Mouse (Mus musculus) gastrocnemius, postnatal 25 days (tissue): ENCODE results near the gene Auts2. TPM values are rescaled to one million over a fixed set of nuclear protein-coding genes. Genes with fewer than 3 reads are reported as not detected.

Experiments used
- DNase-seq: peaks from one replicate; pipeline ENCODE4 v3.0.0; 2022
- total RNA-seq, 2 experiments: library from RNA; stranded (reverse); gene quantifications; 1 replicate in 1 of 2; 2 replicates in 1 of 2; pipeline ENCODE4 v1.2.3; 2021

The Auts2 gene
- total RNA-seq, 2 experiments from 2014 or later = 13.4 to 35.1 TPM

DNA sequence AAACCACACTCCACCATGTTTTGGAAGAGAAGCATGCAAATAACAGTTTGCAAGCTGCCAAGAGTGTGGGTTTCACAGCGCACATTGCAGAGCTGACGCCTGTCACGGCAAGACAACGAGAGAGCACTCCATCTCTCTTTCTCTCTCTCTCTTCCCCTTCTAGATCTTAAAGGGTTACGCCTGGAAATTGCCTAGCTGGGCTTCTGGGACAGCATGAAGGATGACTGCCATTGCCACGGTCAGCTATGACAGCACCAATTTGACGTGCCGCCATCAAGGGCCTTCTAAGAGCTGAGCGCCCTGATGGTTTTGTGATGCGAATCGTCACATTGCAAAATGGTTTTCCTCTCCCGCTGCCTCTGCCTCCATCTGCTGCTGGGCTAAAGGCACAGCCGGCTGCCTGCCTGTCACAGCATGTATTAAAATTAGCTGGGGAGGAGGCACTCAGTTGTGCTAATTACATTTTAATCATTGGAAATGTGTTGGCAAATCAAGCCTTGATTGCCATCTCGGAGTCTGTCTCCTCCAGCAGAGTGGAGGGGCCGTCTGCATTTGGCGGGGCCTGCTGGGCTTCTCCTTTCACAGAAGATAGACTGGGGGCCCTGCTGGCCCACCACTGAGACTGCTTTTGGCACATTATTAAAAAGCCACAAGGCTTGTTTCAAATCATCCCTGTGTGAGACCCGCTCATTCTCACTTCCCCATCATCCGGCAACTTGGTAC, 748.6 kb downstream of the Auts2 start:
- DNase-seq = no peak

DNA sequence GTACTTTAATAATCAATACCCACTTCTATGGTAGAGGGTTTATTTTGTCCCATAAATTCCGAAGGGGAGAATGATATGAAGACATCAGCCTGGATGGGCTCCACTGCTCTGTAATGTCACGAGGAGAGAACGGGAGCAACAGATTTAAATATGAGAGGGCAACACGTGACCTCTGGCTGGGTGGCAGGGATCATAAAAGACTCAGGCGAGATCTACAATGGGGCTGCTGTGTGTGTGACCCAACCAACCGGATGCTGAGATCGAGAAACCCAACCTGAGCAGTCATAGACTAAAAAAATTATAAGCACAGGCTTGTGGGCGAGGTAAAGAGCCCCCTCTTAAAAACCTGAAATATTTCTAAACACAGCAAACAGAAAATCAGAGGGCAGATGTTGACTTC, 753.5 kb downstream of the Auts2 start:
- DNase-seq = no peak

DNA sequence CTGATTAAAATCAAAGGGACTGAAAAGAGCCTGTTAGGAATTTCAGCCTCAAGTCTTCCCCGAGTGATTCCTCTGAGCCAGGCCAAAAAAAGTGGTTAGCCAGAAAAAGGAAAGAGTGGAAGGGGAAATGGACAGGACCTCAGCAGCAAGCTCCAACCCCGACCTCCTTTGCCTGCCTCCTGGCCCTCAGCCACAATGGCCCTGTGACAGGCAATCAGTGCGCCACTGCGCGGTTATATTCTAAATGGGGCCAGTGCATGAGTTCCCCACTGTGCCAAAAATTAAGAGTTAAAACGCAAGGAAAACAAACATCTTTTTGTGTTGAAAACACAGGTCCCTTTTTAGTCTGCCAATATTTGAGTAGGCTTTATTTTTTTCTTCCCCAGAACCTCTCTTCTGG, 755.1 kb downstream of the Auts2 start:
- no peak for DNase-seq

DNA sequence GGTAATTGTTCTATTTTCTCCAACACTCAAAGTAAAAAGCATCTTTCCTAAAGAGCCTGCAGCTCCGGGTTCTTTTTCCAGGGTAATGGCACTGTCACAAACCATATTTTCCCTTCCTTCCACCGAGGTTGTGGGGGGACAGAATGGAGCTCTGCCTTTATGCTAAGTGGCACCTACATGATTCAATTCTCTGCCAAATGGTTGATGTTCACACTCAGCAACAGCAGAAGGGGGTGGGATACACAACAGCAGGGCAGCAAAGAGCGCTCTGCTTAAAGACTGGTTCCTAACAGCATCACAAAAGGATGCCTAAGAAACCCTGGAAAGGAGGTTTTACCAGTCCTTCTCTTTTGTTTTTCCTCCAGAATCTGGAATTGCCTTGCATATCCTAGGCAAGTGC, 759.9 kb downstream of the Auts2 start:
- no peak for DNase-seq

DNA sequence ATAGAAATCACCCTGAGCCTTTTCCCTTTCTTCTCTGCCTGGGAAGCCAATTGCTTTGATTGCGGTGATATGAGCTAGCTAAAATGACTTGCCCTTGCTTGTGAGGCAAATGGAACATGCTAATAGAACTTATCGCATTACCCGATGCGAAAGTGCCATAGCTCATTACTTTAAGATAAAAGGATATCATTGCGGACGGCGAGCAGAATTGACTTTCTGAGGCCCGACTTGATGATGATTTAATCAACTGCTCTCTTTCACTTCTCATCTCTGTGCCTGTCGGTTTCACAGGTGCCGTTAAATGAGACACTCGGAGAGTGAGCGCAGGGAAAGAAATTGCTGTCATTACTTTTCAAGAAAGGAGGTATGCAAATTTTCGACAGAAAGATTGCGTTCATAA, 762.1 kb downstream of the Auts2 start:
- no peak for DNase-seq

DNA sequence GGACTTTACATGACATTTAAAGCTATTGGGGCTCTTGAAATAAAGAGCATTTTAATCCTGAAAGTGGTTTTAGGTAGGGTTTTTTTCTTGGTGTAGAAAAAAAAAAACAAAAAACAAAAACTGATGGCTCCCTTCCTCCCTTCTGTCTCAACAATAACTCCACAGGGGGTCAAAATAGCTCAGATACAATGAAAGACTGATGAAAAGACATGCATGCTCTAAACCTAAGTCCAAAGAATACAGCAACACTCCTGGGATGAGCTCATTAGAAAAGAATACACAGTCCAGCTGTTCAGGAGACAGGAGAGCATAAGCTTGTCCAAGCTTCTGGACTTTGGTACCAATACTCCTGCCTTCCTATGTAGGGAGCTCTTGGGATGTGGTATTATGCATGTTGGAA, 764.0 kb downstream of the Auts2 start:
- DNase-seq = no peak

DNA sequence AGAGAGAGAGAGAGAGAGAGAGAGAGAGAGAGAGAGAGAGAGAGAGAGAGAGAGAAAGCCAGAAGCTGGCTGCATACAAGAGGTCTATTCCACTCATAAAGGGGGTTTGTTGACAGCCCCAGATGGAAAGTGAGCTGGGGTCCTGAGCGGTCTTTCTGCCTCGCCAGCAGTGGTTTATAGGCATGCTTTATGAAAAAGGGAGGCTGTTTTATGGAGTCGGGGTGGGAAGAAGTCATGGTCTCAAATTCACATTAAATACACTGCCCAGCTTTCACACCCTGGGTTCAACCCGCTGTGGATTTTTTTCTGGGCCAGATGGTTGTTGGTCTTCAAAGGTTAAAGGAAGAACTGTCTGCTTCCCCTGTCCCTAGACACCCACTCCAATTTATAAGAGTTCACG, 767.5 kb downstream of the Auts2 start:
- DNase-seq = no peak

DNA sequence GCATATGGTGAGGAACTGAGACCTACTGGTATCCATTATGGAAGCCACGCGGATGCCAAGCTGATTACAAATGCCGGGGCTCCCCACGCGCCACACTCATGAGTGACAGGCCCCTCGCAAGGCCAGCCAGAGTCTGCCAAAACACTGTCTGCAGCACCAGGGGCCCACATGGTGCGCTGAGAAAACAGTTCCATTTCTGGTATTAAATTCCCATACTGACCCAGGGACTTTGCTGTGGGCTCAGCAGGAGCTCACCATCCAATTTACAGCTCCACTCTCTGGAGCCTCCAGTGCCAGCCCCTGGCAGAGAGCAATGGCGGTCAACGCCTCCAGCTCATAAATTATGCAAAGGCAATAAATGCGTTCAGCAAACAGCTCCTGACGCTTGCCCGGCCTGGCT, 767.9 kb downstream of the Auts2 start:
- DNase-seq = no peak

DNA sequence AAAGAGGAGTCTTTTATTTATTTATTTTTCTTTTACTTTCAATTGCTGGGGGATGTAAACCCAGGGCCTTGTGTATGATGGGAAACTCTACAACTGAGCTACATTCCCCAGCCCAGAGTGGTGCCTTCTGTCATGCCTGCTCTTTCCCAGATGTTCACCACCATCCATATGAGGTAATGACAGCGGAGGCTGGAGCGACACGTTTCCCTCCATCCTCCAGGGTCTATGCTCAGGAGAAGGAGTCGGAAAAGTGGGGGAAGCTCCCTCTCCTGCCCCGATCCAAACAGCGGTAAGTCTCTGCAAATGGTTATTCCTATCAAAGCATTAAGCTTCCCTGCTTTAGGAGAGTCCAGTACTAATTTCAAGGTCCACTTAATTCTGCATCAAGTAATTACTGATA, 768.4 kb downstream of the Auts2 start:
- DNase-seq = no peak

DNA sequence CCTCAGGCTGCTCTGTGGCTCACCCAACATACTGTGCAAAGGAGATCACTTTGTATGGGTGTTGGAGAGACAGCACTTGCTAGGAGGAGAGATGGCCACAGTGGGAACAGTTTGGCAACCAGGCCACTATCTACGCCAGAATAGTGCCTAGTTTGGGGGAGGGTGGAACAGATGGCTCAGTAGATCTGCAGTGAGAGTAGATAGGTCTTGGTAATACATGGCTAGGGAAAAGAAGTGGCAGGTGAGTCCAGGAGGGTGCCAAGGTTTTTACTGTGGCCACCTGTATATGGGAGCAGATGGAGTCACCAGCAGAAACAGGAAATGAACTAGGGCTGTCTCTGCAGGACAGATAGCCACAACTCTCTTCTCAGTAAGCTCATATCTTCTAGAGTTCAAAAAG, 770.5 kb downstream of the Auts2 start:
- no peak for DNase-seq

DNA sequence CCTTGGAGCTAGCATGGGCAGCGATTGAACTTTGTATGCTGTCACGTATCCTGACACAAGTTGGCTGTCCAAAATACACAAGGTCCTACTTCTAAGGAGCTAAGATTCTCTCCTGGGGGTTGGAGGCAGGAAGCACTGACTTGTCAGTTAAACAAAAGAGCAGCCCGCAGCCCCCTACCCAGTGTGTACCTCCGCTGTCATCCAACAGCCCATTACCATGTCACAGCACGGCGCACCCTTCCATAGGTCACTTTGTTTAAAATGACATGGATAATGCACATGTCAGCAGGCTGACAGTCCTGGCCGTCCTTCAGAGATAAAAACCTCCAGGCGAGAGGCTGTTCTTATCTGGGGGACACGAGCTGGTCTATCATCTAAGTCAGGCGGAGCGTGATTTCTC, 773.9 kb downstream of the Auts2 start:
- no peak for DNase-seq

DNA sequence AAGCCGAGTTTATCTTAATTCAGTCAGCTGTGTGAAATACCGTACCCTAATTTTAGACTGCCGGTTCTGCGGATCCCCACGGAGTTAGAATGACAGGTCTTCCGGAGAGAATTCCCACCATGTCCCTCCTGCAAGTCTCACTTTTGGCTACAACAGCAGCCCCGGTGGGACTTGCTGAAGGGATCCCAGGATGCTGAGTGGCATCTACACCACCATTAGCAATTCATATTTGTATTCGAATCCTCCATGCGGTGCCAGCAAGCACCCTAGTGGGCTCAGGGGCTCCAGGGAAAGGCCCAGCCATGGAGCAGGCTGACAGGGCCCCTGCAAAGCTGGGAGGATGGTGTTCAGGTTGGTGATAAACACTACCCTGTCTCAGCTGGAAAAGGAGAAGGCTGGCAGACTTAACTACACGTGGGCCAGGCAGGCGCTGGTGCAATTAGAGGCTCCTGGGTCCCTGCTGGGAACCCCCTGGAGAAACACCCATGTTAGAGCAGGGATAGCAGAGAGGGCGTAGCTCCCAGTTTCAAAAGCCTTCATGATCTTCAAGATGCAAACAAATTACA, 775.4 kb downstream of the Auts2 start:
- DNase-seq = no peak

DNA sequence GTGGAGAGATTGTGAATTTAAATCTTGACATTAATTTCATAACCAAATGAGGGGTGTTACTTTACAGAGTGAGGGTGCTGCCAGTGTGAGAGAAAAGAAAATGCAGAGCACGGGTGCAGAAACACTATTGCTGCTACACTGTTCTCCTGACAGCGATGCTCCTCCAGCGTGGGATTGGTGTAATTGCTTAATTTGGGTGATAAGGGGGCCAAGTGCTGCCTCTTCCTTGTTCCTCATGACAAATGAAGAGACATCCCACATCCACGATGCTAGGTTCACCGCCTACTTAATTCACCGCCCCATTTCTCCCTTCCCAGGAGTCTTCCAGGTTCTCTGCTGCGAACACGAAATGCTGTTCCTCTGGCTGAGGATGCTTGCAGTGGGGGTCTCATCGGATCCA, 776.0 kb downstream of the Auts2 start:
- no peak for DNase-seq

DNA sequence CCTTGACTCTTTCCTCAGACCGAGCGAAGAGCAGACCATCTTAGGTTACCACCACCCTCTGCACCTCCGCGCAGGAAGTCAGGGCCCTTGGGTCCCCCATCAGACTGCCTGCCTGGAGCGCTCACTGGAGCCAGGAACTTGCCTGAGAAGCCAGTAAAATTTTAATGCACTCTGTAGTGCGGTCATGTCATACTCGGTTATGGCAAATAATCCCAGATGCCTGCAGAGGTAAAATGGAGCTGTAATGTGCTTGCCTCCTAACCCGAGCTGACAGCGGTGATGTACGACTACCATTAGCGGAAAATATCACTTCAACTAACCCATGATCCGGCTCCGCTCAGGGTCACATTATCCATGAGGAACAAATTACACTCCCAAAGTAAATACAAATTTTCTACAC, 783.7 kb downstream of the Auts2 start:
- no peak for DNase-seq

DNA sequence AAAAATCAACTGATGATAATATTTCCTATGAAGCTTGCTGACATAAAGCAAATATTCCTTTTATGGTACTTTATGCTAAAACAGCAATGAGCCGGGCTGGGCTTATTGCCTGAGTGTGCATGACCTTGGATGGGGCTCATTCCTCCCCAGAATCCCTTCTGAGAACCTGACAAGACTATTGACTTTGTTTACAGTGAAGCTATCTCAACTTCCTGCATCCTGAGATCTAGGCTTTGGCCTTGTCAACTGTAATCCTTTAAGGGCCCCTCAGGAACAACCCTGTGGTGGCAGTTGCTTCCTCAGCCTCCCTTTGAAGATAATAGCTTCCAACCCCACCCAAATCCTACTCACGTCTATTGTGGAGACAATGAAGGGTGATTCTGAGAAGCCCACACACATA, 792.8 kb downstream of the Auts2 start:
- DNase-seq = no peak

DNA sequence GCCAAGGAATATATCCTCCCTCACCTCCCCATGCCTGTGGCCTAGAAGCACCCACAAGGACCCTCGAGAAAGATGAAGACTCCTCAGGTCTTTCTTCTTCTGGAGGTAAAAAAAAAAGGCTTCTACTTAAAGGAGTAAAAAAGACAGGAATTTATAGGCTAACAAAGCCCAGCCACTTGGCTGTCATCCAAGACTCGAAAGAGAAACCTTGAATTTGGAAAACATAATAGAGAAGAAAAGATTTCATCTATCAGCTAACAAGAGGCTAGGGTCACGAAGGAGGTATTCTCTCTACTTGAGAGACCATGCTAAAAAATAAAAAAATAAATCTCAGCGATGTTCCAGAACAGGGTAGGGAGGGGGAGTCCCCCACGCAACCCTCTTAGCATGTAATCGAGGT, 793.9 kb downstream of the Auts2 start:
- no peak for DNase-seq

DNA sequence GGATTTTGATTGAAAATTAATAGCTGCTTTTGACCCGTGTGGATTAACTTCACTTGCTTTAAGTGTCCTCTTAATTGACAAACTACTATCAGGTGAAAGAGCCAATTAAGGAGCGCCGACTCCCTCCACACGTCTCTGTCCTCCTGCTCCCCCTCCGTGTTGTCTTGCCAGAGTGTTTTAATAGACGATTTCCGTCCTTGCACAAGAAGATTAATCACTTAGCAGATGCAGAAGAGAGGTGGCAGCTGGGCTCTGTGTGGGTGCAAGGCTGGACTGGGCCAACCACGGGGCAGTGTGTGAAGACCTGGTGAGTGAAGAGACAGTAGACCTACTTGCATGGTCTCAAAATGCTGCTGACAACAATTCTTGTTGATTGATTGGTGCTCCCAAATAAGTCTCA, 800.1 kb downstream of the Auts2 start:
- DNase-seq = no peak

DNA sequence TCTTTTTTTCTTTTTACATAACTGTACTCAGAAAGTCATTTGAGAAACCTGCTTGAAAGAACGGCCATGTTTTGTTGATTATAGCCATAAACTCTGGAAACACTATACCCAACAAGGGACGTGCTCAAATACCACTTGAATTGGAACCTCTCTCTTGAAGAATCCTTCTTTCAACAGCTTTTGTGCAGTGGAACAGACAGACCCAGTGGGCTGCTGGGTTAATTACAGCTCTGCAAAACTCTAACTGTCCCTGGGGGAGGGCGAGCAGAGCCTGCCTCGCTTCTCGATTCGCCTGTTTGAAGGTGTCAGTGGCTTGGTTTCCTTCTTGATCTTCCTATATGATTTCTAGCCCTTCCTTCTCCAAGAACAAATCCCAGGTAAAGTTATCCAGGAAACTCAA, 805.7 kb downstream of the Auts2 start:
- no peak for DNase-seq

DNA sequence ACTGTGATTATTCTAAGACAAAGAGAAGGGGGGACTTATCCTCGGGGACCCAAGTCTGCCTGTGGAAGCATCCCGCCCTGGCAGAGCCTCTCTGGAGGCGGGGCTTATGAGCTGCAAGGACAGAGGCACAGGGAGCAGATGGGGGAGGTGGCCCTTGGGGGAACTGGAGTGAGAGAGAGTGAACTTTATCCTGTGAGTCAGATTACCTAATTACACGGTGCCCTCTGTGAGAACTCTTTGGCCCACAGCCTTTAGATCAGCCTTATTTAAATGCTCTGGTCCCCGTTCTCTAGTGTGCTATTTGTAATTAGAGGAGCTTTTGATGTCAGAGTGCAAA, 809.9 kb downstream of the Auts2 start:
- peak; percentile 25 for DNase-seq

DNA sequence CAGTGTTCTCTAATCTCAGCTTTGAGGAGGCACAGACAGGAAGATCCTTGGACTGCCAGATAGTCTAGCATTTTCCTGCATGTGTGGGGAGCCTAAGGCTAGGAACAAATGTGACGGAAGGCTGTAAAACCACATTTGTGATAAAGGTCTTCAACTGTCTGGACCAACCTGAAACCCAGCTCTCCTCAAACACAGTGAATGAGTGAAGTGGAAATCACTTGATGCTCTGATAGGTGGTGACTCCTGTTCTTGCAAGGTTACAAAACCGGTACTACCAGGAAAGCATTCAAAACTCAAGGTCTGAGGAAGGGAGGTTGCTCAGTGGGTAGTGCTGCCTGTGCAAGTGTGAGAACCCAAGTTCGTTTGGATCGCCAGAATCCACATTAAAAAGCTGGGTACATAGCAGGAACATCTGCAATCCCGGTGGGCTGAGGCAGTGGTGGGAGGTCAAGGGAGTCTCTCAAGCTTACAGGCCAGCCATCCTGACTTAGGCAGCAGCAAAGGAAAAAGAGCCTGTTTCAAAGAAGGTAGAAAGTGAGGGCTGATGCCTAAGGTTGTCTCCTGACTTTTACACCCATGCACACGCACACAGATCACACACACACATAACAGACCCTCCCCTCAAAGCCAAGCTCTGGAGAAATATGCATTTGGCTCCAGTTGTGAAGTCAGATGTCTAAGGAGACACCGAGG, 810.4 kb downstream of the Auts2 start:
- DNase-seq = no peak

DNA sequence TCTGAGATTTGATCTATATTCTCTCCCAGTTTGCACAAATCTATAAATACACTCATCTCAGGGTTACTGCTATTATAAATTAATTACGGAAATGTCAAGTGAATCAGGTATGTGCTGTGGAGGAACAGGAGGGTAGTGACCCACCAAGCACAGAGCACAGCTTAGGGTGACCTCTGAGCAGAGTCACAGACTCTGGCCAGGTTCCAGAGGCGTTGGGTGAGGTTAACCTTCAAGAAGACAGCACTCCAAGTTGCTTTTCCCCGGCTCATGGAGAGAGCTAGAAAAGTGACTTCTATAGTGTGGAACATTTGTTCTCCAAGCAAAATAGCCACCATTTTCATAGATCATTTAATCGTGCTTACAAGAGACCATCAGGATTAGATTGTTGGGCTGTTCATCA, 813.7 kb downstream of the Auts2 start:
- no peak for DNase-seq

DNA sequence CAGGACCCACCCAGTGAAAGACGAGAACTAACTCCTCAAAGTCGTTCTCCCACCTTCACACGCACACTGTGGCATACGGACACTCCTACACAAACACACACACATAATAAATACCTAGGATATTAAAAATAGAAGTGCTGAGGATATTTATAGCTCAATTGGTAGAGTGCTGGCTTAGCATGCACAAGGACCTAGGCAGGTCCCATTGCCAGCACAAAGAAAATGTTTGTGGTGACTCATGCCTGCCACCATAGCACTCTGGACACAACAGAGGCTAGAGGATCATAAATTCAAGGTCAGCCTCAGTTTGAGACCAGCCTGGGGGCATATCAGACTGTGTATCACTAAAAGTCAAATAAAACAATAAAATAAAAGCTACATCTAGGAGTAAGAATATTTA, 815.2 kb downstream of the Auts2 start:
- DNase-seq = no peak

DNA sequence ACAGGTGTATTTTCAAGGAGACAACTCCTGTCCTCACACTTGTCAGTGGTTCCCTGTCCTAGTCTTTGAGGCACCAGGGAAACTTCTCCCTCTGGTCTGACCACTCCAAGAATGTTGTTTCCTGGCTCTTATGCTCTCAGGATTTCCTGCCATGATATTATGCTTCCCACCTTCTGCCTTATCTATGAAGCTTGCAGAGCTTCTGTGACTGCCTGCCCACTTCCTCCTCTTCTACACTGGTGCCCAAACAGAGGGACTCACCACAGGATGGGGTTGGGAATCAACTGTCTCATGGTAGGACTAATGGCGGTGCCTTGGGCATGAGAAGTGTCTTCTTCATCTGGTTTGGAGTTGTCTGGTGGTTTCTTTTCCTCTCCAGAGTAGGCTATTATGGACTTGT, 818.6 kb downstream of the Auts2 start:
- DNase-seq = no peak

DNA sequence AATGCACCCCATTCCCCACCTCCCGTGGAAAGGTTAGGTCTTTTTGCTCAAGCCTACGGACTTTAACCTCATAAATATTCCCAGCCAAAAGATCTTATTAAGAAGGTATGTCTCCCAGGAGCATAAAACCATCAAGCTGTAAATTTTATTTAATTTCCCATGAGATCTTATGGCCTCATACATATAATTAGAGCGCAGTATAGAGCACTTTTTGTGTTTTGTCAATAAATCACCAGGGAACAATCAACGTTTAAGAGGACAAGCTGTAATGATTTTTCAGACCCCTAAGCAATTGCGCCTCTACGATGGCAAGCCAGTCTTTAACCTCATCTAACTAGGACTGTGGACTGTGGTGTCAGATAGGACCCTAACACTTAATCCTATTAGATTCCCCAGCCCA, 820.4 kb downstream of the Auts2 start:
- no peak for DNase-seq
